Mouse (Mus musculus): ENCODE data around the gene Ciita.

Ciita gene

DNA sequence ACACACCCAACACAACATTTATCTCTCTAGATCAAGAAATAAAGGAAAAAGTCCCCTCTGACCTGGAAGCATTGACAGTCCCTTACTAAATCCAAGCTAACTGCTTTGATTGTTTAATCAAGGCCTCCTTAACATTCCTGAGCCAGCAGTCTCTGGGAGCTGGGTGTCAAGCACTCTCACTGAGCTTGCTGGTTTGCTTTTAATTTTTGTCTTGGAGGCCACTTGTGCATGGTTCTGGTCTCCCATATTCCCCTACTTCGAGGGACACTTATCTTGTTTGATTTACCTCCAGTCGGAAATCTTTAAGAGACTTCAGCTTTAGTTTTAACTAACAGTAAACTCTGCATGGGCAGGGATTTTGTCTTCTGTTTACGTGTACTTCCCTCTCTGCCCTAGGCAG lies 4.9 kb upstream of the Ciita start:
- DNase-seq = no peak

DNA sequence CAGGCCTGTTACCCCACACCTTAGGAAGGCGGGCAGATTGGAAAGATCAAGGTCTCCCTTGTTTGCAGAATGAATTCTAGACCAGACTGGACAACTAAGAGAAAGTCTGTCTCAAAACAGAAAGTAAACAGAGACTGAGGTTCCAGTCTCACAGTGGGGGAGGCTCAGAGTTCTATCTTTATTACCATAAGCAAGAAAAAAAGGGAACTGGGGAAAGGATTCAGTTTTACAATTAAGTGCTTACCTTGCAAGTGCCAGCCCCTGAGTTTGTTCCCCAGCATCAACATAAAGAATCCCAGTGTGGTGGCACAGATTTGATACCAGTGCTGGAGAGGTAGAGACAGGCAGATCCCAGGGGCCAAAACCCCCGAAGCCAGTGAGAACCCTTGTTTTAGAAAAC lies 3.9 kb upstream of the Ciita start:
- no peak for DNase-seq

DNA sequence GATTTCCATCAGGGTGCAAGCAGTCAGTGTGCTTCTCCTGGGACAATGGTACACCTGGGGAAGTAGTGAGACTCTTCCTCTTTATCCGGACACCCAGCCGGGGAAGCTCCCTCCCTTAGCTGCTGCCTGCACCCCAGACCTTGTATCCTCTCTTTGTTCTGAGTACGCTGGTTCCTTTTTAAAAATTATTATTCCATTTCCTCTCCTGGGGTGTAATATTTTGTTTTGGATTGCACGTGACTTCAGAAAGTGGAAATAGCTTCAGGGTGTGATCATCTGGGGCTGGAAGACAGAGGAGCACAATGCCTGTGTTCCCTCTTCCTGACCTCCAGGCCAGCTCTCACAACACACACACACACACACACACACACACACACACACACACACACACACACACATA lies 2.5 kb downstream of the Ciita start:
- no peak for DNase-seq

DNA sequence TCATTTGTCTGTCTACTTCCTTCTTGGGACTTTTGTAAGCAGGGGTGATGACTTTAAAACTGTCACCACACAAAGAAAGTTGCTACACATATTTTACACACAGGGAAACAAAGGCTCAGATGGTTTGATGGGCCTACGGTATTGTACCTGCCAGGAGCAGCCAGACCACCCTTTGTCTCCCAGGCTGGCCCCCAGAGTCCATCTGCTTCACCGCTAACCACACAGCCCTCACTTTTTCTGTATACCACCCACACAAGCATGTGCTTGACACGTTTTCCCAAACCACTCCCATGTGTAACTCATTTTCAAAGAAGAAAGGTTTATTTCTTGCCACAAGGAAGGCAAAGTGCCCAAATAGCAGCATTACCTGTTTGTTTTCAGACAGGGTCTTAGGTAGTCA lies 7.1 kb downstream of the Ciita start:
- DNase-seq = no peak

DNA sequence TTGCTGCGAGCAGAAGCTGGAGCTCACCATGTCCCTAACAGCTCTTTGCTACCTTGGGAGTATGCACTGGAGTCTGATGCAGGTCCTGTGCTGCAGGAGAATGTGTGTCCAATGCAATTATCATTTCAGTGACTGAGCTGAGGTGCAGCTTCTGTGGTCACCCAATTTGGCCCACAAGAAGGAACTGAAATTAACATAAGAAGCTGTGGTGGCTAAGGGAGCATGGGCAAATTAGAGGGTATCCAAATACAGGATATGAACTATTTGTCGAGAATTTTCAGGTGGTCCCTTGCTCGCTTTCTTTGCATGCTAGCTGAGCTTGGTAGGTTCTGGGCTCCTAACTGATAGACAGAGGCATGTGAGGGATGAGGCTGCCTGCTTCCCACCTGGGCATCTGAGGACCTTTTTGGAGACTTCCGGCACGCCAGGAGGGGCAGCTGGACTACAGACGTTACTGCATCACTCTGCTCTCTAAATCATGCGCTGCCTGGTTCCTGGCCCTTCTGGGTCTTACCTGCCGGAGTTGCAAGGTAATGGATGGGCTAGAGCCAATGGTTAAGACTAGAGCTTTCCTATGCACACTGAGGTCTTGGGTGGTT lies 8.1 kb downstream of the Ciita start:
- DNase-seq = no peak

DNA sequence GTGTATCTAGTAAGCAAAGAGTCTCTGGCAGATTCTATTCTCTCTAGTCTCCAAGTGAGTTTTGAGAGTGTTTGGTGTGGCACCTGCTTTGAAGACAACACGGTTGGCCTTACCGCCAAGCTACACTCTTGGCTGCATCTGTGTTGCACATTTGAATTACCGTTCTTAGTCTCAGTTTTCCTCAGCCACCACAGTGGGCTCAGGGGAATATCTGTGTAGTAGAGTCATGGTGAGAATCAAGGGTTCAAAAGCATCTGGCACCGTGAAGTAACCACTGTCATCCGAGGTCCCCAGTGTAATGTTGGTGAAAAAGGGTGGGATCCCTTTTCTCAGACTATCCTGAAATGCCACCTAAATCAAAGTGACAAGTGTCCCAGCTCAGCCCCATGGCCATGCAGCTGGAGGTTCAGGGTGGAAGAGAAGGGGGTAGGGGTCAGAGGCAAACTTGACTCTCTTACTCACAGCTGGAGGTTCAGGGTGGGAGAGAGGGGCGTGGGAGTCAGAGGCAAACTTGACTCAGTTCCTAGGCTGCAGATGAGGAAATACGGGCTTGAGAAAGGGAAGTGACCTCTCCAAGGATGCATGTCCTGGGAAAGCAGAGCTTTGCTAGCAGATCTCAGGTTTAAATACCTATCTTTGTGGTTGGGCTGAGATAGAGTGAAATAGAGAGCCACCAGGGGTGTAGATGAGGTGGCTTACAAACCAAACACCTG lies 9.1 kb downstream of the Ciita start:
- DNase-seq = no peak

DNA sequence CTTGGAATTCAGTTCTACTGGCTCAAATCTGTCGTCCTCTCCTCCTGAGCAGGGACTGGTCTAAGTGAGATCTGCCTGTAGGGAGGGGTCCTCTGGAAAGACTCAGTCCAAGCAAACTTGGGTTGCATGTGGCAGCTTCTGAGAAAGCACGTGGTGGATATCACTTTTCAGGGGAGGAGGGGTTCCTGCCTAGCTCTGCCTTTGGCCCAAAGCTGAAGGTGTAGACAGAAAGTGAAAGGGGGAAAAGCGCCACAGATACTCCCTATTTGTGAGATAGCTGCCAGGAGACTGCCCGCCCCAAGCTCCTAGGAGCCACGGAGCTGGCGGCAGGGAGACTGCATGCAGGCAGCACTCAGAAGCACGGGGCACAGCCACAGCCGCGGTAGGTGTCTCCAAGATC lies 9.6 kb downstream of the Ciita start:
- no peak for DNase-seq

DNA sequence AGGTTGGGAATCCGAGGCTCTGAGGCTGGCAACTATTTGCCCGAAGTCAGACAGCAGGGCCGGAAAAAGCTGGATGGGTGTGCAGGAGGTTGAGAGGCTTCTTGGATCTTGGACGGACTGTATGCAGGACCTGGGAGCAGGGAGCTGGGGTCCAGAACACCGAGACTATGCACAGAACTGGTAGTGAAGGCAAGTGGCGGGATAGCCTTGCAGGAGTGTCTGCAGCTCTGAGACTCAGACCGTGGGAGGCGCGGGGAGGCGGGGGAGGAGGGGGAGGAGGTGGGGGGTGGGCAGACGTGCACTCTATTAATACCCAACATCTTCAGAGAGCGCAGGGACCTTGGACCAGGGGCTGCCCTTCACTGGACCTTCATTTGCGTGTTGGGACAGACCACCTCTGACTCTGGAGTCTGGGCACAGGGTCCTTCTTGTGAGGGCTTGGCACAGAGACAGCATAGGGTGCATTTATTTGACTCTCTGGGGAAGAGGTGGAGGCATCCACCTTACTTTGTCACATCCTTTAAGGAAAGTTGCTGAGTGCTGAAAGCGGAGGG lies 10.1 kb downstream of the Ciita start:
- no peak for DNase-seq

DNA sequence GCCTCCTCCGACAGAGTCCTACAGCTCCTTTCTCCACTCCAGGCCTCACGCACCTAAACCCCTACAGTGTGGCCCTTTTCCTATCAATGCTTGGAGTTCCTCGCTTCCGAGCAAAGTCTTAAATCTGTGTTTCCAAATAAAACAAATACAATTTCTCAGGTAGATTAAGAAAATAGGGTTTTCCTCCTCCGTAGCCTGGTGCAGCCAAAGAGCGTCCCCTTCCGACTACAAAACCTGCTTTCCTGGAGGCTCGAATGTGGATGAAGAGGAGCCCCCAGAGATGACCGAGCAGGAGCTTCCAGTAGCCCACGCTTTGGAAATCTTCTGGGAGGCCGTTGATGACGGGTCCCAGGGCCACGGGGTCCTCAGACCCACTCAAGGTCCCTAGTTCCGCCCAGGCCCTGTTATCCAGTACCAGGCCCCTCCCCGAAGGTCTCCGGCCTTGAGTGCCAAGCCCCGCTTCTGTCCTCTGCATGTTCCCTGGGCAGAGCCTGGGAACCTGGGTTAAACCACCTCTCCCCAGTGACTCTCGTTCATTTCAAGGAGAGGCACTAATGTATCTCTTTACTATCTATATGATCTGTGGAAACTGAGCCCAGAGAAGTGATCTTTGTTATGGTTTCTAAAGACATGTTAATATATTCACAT lies 10.8 kb downstream of the Ciita start:
- DNase-seq = no peak

DNA sequence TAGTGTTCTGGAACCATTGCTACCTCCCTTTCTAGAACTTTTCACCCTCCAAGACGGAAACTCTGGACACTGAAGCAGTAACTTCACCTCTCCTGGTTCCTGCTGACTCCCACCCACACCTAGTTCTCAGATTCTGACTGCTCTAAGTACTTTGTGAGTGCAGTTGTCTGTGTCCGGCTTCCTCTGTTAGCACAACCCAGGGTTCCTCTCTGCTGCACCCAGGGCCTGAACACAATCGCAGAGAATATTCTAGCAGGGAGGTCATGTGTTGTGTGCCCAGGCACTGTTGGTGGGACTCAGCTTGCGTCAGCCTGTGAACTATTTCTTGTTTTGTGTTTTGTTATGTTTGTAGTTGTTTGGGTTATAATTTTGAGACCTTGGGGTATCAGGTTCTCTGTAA lies 11.9 kb downstream of the Ciita start:
- DNase-seq = no peak

DNA sequence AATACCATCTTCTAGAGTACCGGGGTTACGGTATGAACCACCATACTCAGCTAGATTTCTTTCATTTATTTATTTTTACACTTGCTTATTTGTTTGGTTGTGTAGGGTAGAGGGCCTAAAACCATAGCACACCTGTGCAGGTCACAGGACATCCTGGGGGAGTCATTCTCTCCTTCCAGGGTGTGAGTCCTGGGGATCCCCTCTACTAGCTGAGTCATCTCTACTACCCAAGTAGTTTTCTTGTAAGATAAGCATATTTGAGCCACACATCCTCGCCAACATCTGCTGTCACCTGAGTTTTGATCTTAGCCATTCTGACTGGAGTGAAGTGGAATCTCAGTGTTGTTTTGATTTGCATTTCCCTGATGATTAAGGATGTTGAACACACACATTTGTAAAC lies 12.7 kb downstream of the Ciita start:
- DNase-seq = no peak

DNA sequence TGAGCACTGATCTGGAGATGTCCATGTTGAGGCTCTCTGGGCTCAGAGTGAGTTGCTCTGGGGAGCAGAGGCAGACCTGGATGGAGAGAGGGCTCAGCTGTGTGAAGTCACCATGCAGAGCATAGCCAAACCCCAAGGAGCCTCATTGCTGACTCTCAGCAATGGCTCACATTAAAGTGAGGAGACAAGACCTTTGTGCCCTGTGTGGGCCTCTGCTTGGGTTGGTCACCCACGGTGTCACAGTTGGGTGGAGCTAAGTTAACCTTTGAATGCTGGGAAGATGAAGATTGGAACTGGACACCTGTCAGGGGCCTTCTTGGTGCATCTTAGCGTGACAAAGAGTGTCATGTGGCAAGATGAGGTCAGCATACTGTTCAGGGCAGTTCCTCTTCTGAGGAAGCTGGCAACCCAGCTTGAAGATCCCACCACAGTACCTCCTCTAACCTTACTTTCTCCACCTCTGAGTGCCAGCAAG lies 16.0 kb downstream of the Ciita start:
- no peak for DNase-seq

DNA sequence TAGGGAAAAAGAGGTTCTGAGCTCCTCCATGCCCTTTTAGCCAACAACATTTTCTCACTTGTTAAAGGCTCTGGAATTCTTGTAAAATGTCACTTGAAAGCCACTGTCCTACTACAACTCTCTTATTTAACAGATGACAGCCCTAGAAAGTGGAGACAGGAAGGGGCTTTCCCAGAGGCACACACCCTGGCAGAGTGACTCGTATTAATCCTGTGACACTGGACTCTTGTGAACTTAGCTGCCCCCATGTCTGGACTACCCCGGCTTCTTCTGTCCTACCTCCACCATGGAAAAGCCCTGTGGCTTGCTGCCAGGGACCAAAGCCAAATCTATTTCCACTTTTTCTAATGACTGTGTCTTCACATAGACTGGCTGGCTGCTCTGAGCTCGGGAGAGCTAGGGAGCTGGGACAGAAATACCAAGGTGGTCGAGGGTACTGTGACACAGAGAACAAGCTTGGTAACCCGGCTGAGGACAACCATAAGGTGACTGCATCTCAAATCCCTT lies 18.3 kb downstream of the Ciita start:
- peak; percentile 53 to 62 for DNase-seq

DNA sequence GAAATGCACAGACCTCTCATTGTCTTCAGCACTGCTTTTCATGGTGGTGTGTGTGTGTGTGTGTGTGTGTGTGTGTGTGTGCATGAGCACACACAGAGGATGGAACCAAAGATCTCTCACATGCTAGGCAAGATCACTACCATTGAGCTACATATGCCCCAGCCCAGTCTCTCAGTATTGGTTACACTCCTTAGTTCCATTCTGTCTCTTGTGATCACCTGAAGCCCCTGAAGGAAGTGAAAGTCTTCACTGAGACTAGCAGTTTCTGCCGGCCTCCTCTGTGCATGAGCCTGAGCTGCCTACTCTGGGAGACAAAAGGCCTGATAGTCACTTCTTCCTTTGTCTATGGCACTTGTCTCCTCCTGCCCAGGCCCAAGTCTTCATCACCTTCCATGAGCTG lies 19.3 kb downstream of the Ciita start:
- no peak for DNase-seq

DNA sequence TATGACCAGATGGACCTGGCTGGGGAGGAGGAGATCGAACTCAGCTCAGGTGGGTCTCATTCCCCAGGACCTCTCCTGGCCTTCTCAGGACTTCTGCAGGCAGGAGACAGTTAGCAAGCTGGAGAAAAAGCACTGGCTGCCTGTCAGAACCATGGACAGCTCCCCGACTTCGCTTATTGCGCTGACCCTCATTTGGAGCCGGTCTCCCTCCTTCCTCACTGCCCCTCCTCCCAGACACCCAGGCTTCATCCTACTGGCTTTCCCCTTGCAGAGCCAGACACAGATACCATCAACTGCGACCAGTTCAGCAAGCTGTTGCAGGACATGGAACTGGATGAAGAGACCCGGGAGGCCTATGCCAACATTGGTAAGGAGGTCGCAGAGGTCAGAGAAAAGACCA lies 22.0 kb downstream of the Ciita start:
- DNase-seq = peak in 1 of 2 experiments; percentile 38

DNA sequence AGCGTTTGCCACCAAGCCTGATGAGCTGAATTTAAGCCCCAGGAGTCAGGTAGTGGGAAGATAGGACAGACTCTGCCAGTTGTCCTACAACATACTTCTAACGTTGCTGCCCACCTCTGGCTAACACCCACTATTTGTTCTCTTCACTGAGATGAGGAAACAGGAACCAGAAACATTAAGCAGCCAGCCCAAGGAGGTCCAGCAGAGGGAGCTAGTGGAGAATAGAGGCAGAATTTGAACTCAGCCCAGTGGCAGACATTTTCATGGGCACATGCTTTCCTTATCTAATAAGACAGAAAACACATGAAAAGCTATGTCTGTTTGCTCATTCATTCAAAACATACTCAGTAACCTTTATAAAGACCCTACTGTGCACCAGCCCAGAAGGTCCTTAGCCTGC lies 23.2 kb downstream of the Ciita start:
- no peak for DNase-seq

DNA sequence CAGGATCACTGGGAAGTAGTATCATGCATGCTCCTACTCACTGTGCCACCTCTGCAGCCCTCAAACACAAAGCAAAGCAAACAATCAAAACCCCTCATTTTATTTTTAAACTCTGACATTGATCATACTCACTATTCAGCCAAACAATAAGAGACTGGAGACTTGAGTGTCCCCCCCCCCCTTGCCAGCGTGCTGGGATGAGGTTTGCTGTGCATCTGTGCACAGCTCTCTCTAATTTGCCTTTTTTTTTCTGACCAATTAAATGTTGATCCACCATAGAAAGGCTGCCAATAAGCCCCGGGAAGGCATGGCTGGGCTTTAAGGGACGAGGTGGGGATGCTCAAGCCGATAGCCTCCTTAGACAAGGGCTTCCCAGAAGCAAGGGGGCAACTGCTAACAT lies 27.6 kb downstream of the Ciita start:
- DNase-seq = no peak

DNA sequence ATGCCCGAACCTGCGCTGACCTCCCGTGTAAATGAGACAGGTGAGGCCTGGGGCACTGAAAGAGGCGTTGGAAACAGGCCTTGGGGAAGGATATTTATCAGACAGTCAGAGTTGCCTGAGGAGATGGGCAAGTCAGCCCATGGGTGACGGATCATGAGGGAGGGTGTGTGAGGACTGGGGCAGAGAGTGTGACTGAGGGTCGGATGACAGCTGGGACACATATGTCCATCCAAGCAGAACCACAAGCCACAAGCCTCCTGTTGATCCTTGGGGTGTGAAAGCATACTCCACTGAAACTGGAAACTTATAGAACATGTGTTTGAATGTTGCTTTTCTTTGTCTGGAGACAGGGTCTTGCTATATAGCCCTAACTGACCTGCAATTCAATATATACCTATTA lies 28.8 kb downstream of the Ciita start:
- no peak for DNase-seq

DNA sequence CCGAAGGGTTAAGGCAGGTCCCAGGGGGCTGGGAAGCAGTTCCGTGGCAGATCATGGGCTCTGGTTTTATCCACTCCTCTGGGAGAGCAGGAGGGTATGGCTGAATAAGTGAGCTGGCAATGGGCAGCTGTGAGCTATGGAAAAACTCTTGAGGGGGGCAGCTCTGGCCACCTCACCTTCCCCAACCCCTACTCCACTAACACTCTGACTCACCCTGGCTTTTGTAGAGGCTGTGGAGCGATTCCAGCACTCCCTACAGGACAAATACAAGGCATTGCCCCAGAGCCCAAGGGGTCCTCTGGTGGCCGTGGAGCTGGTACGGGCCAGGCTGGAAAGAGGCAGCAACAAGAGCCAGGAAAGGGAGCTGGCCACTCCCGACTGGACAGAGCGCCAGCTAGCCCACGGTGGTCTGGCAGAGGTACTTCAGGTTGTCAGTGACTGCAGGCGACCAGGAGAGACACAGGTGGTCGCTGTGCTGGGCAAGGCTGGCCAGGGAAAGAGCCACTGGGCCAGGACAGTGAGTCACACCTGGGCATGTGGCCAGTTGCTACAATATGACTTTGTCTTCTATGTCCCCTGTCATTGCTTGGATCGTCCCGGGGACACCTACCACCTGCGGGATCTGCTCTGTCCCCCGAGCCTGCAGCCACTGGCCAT lies 30.7 kb downstream of the Ciita start:
- DNase-seq = peak; percentile 88 to 92

DNA sequence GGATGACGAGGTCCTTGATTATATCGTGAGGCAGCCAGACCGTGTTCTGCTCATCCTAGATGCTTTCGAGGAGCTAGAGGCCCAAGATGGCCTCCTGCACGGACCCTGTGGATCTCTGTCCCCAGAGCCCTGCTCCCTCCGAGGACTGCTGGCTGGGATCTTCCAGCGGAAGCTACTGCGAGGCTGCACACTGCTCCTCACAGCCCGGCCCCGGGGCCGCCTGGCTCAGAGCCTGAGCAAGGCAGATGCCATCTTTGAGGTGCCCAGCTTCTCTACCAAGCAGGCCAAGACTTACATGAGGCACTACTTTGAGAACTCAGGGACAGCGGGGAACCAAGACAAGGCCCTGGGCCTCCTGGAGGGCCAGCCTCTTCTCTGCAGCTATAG lies 31.3 kb downstream of the Ciita start:
- DNase-seq = peak; percentile 70 to 79

DNA sequence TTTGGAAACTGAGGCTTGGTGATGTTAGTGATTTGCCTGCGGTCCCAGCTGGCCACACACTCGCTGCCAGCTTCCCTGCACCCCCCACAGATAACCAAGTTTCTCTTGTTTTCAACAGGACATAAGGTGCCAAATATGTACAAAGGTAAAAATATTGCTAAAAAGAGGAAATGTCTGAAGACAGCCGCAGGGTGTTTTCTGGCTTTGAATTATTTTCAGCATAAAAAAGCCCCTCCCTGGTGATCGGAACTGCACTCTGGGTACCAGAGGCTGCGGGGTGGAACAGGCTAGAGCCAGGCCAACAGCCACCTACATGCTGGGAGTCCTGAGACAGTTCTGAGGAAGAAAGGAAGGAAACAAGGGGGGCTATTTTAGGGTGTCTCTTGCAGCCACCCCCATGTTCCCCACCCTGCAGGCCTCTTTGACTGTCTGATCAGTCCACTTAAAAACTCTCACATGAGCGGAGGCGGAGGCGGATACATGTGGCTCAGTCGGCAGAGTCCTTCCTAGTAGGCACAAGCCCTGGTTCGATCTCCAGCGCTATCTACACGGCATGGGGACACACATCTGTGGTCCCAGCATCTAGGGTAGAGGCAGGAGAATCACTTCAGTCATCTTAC lies 36.2 kb downstream of the Ciita start:
- DNase-seq = no peak

DNA sequence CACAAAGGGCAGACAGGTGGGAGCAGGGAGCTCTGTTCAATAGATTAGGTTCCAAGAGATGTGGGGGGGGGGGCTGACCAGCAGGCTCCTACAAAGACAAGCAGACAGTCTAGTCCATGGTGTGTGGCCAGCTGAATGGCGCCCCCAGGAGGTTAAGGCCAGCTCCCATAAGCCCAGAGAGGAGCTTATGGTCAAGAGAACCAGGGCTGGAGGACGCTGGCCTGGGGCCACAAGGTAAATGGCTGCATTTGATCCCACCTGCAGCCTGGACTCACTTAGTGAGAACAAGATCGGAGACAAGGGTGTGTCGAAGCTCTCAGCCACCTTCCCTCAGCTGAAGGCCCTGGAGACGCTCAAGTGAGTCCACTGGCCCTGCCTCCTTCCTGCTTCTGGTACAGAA lies 38.2 kb downstream of the Ciita start:
- DNase-seq = no peak
